Mouse (Mus musculus) hindbrain, embryonic 14.5 days (tissue): ENCODE measurements around the gene Trpc5. TPM values are rescaled to one million over a fixed set of nuclear protein-coding genes. Genes with fewer than 3 reads are reported as not detected.

ENCODE experiments used
- ATAC-seq: fragments of 200-750 bp; cut with Nextera tagmentation; 2 replicates; pipeline ENCODE4 v1.8.0; 2017; ENCODE audit warnings: moderate number of reproducible peaks, mild to moderate bottlenecking, moderate TSS enrichment, moderate library complexity; ENCODE audit not compliant: low FRiP score
- DNase-seq: peaks from one replicate; pipeline ENCODE4 v3.0.0-alpha.2; 2015; ENCODE audit warnings: low spot score
- H3K27ac ChIP-seq: fragments of 300-500 bp; sonication (generic); 2 replicates; pipeline ENCODE4 v1.5.1; 2014; ENCODE audit warnings: mild to moderate bottlenecking, moderate library complexity
- H3K27me3 ChIP-seq: fragments of 300-500 bp; sonication (generic); 2 replicates; pipeline ENCODE4 v1.6.1; 2014; ENCODE audit warnings: mild to moderate bottlenecking, low read length, mixed read lengths; ENCODE audit not compliant: control insufficient read depth, insufficient read depth
- H3K36me3 ChIP-seq: fragments of 300-500 bp; sonication (generic); replicated peaks from 2 replicates; pipeline ENCODE4 v1.6.1; 2014; ENCODE audit not compliant: control insufficient read depth, insufficient read depth
- H3K4me1 ChIP-seq: fragments of 300-500 bp; sonication (generic); replicated peaks from 2 replicates; pipeline ENCODE4 v1.6.1; 2014; ENCODE audit warnings: antibody characterized with exemption, low read length, mixed read lengths; ENCODE audit not compliant: control insufficient read depth, insufficient read depth
- H3K4me2 ChIP-seq: fragments of 300-500 bp; sonication (generic); replicated peaks from 2 replicates; pipeline ENCODE4 v1.6.1; 2014; ENCODE audit warnings: mild to moderate bottlenecking, moderate library complexity
- H3K4me3 ChIP-seq: fragments of 300-500 bp; sonication (generic); replicated peaks from 2 replicates; pipeline ENCODE4 v1.5.1; 2014; ENCODE audit warnings: mild to moderate bottlenecking, low read length
- H3K9ac ChIP-seq: fragments of 300-500 bp; sonication (generic); 2 replicates; pipeline ENCODE4 v1.6.1; 2014
- H3K9me3 ChIP-seq: fragments of 300-500 bp; sonication (generic); 2 replicates; pipeline ENCODE4 v1.6.1; 2016; ENCODE audit warnings: low read length; ENCODE audit not compliant: control insufficient read depth
- WGBS: fragments of 180-500 bp; shearing (Covaris S2); extraction: QIAGEN DNeasy Blood & Tissue Kit; methylation state at CpG from one replicate; pipeline ENCODE4 v1.1.7; 2014; 5-methylcytosine and 5-hydroxymethylcytosine counted together
- polyA plus RNA-seq: library from polyadenylated mRNA; unstranded; fragments of >200 nt; fragmentation: Nextera tagmentation; extraction: Ambion mirVana; gene quantifications from 2 replicates; pipeline ENCODE4 v1.2.1, GENCODE M21; 2014

Gene Trpc5
- polyA plus RNA-seq, 1 experiment from 2014 or later = 4.8 TPM

DNA sequence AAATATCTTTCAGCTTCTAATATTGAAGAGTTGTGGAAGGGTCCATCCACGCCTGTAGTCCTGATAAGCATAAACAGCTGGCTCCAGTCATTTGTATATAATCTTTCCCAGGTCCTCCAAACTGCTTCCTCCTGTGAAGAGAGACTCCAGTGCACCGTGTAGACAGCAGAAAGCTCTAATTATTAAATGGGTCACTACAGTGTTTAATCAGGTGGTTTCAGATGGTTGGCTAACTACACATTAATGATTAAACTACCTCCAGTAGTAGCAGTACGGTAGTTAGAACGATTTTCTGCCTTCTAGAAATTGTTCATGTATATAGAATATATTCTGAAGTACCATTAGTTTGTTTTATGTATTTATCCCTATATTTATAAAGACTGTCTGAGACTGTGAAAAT lies 75.2 kb downstream of the Trpc5 start:
- no peaks in the 10 kb centered on the region for H3K4me1 ChIP-seq
- 77% methylated on average over 4 of the region's 4 CpGs for WGBS

DNA sequence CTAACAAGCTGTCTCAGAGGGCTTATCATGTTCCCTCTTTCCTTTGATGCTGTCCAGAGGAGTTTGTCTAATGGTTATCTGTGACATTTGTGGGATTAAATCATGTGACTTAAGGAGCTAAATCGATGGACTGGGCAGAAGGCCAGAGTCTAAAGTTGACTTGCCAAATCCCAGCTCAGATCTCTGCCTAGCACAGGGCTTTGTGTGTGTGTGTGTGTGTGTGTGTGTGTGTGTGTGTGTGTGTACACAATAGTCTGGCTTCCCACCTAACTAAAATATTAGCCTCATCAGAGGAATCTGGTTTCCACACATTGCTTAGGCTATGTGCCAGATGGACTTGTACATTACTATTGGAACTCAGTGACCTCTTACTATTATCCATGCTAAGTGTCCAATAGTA lies 151.5 kb downstream of the Trpc5 start:
- Histone ChIP-seq H3K27ac (no peak overlapping the region), H3K9me3 (no peaks in the 10 kb centered on the region), H3K4me3 (no peak overlapping the region), H3K4me1 (no peaks in the 10 kb centered on the region), H3K27me3 (no peaks in the 10 kb centered on the region), H3K36me3 (no peaks in the 10 kb centered on the region), H3K9ac (no peak overlapping the region), H3K4me2 (no peak overlapping the region)
- ATAC-seq (no peak), DNase-seq (no peak)
- 42% methylated on average over 1 of the region's 1 CpGs for WGBS

More for the DNA sequence above, 75.2 kb downstream of the Trpc5 start:
- H3K36me3 ChIP-seq = no peaks in the 10 kb centered on the region
- no peaks in the 10 kb centered on the region for H3K9me3 ChIP-seq
- no peak overlapping the region for H3K27ac ChIP-seq
- H3K4me2 ChIP-seq = no peak overlapping the region
- ATAC-seq (no peak), DNase-seq (no peak)
- no peaks in the 10 kb centered on the region for H3K27me3 ChIP-seq
- H3K4me3 ChIP-seq = no peak overlapping the region
- no peak overlapping the region for H3K9ac ChIP-seq

DNA sequence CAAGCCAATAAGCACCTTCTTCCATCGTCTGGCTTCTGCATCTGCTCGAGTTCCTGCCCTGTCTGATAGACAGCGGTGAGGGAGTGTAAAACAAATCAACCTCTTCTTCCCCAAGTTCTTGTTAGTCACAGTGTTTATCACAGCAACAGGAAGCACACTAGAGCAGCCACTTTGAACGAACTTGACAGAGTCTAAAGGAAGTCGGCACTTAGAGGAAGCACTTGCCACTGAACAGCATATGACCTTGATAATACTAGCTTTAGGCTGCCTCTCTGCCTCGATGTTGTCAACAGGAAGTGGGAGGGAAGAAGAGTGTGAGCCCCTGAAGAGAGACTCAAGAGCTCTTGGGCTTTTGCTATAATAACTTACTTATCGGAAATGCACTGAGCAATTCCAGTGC lies 161.9 kb downstream of the Trpc5 start:
- H3K27me3 ChIP-seq = no peaks in the 10 kb centered on the region
- H3K27ac ChIP-seq = no peak overlapping the region
- no peak overlapping the region for H3K4me2 ChIP-seq
- no peak overlapping the region for H3K9ac ChIP-seq
- no peaks in the 10 kb centered on the region for H3K4me1 ChIP-seq
- no peaks in the 10 kb centered on the region for H3K9me3 ChIP-seq
- 82% methylated on average over 7 of the region's 7 CpGs for WGBS
- no peaks in the 10 kb centered on the region for H3K36me3 ChIP-seq
- DNase-seq (no peak), ATAC-seq (no peak)
- H3K4me3 ChIP-seq = no peak overlapping the region

DNA sequence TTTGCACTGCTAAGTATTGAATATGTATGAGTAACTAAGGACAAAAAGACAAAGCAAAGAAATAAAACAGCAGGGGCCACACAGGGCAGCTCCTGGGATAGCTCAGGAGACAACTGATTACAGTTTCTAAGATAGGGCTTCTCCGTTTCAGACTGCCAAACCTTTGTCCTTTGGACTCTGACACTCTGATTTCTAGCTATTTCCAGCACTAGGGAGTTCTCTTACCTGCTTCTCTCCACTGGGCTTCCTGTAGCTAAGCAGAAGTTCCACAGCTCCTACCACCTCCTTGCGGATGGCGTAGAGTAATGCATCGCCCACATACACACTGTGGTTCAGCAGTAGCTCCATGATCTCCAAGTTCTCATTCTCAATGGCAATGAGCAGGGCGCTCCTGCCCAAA lies 164.7 kb downstream of the Trpc5 start:
- Histone ChIP-seq H3K27ac (no peak overlapping the region), H3K4me3 (no peak overlapping the region), H3K9ac (no peak overlapping the region), H3K9me3 (no peaks in the 10 kb centered on the region), H3K27me3 (no peaks in the 10 kb centered on the region), H3K4me1 (no peaks in the 10 kb centered on the region), H3K4me2 (no peak overlapping the region), H3K36me3 (no peaks in the 10 kb centered on the region)
- ATAC-seq (no peak), DNase-seq (no peak)
- WGBS = 74% methylated on average over 5 of the region's 5 CpGs

DNA sequence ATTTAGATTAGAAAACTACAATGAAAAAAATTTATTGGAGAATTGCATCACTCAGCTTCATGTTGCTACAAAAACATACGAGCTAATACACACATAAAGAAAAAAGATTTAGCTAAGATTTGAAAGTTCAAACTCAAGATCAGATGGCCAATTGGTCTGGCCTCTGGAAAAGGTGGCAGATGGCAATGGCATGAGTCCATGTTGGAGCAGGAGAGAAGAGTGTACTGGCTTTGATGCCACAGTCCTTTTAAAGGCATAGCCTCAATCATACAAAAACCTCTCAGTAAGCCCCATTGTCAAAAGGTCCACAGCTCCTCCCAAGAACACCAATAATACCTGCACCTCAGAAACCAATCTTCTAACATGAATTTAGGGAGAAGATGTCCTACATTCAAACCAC lies 196.6 kb downstream of the Trpc5 start:
- no peaks in the 10 kb centered on the region for H3K27me3 ChIP-seq
- no peaks in the 10 kb centered on the region for H3K36me3 ChIP-seq
- WGBS = 83% methylated on average over 1 of the region's 1 CpGs
- ATAC-seq = no peak
- H3K9me3 ChIP-seq = no peaks in the 10 kb centered on the region
- H3K4me3 ChIP-seq = no peak overlapping the region
- no peak for DNase-seq
- H3K4me2 ChIP-seq = no peak overlapping the region
- no peaks in the 10 kb centered on the region for H3K4me1 ChIP-seq
- H3K9ac ChIP-seq = no peak overlapping the region
- H3K27ac ChIP-seq = no peak overlapping the region

DNA sequence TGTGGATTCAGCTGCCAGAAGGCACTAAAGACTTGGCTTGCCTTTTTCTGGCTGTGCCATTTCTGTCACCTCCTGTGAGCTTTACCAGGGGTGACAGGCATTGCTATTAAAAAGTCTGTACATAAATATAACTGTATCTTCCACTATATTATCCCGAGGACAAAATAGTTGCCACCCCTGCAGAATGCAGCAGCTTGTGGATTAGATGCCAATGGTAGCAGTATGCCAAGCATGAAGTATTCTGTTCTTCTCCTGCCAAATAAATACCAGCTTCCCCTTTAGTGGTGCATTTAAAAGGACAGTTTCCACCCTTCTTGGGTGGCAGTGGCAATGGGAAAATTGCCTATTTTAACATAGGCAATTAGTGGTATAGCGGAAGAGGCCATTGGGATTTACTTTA lies 223.6 kb downstream of the Trpc5 start:
- ATAC-seq (no peak), DNase-seq (no peak)
- 0 out of 2 replicates have a peak, but pooled peaks cover 5% of the 10 kb centered on the region for H3K27me3 ChIP-seq
- H3K36me3 ChIP-seq = no peaks in the 10 kb centered on the region
- H3K4me3 ChIP-seq = no peak overlapping the region
- no peak overlapping the region for H3K27ac ChIP-seq
- no peak overlapping the region for H3K9ac ChIP-seq
- 89% methylated on average over 2 of the region's 2 CpGs for WGBS
- no peak overlapping the region for H3K4me2 ChIP-seq
- H3K9me3 ChIP-seq = no peaks in the 10 kb centered on the region
- no peaks in the 10 kb centered on the region for H3K4me1 ChIP-seq

DNA sequence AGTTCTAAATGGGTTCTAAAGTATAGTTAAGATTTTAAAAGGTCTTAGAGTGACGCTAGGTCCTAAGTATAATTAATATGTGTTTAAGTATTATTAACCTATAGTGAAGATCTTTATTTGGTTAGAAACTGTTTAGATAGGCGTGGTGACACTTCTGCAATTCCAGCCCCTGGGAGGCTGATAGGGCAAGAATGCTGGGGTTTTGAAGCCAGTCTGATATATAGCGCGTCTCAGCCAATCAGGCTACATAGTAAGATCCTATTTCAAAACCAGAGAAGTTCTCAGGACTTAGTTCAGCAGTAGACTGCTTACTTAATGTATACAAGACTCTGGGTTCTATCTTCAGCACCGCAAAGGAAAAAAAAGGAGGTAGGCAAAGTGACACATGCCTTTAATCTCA lies 231.7 kb downstream of the Trpc5 start, which contains the start of gene Trpc5os:
TSS of gene Trpc5os (plus strand) at position 301 of the 400 bp plus-strand sequence.
- H3K27me3 ChIP-seq = no peaks in the 10 kb centered on the region
- ATAC-seq (no peak), DNase-seq (no peak)
- no peaks in the 10 kb centered on the region for H3K36me3 ChIP-seq
- no peaks in the 10 kb centered on the region for H3K4me1 ChIP-seq
- H3K9me3 ChIP-seq = no peaks in the 10 kb centered on the region
- H3K4me2 ChIP-seq = no peak within 1 kb of the TSS
- 87% methylated on average over 5 of the region's 5 CpGs for WGBS
- H3K4me3 ChIP-seq = no peak within 1 kb of the TSS
- H3K27ac ChIP-seq = no peak within 1 kb of the TSS
- H3K9ac ChIP-seq = no peak within 1 kb of the TSS

DNA sequence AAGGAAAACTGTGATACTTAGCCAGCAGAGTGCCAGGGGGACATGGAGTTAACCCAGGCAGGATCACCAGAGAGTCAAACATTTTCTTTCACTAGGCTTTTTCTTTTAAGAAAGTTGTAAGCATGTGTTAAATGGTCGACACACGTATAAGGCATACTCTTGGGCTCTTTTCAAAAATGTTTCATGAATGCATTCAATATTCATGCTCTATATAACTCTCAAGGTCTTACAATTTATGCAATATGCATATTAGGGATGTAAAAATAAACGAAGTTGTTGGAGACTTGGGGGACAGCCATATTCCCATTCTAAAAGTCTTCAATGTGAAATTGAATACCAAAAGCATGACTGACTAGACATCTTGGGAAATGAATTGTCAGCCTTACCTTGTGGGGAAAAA lies 264.1 kb downstream of the Trpc5 start:
- 86% methylated on average over 3 of the region's 3 CpGs for WGBS

DNA sequence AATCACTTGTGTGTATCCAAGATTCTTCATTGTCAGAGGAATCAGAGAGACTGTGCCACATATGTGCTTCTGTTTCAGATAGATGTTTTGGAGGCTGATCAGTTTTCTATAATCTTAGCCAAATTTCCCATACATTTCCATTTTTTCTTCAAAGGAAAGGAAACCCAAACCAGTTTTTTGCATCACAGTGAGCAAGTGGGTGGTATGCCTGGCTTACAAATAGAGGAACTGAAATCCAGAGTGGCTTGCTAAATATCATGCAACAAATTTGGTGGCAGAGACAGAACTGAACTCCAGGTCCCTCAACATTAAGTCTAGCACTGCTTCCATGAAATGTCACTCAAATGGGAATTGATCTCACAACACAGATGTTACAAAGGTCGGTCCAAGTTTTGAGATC lies 266.9 kb downstream of the Trpc5 start:
- 88% methylated on average over 1 of the region's 1 CpGs for WGBS
- Histone ChIP-seq H3K9me3 (no peaks in the 10 kb centered on the region), H3K4me1 (no peaks in the 10 kb centered on the region), H3K4me2 (no peak overlapping the region), H3K9ac (no peak overlapping the region), H3K36me3 (no peaks in the 10 kb centered on the region), H3K27me3 (no peaks in the 10 kb centered on the region; the same call in 1 of the 2 replicates), H3K27ac (no peak overlapping the region), H3K4me3 (no peak overlapping the region)
- ATAC-seq (no peak), DNase-seq (no peak)

More for the DNA sequence above, 264.1 kb downstream of the Trpc5 start:
- DNase-seq (no peak), ATAC-seq (no peak)
- no peaks in the 10 kb centered on the region; the same call in 1 of the 2 replicates for H3K27me3 ChIP-seq
- no peak overlapping the region for H3K4me2 ChIP-seq
- H3K36me3 ChIP-seq = no peaks in the 10 kb centered on the region
- H3K9me3 ChIP-seq = no peaks in the 10 kb centered on the region
- H3K27ac ChIP-seq = no peak overlapping the region
- H3K4me3 ChIP-seq = no peak overlapping the region
- H3K9ac ChIP-seq = no peak overlapping the region
- no peaks in the 10 kb centered on the region for H3K4me1 ChIP-seq

DNA sequence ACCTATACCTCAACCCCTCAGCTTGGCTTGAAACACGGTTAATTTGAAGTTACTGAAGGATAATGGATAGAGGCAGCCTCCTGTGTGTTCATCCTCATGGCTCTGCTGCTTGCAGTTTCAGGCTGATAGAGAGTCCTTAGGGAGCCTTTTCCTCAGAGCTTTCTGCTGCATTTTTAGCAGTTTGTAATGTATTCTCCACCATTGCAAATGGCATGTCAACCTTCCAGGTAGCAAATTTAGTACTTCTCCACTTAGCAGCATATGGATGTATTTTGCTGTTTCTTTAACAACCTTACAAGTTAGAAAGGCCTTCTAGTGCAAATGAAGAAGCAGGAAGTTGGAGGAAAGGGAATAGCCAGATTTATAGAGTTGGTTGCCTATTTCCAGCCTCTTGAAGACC lies 267.7 kb downstream of the Trpc5 start:
- H3K4me1 ChIP-seq = no peaks in the 10 kb centered on the region
- ATAC-seq = no peak

More for the DNA sequence above, 267.7 kb downstream of the Trpc5 start:
- Histone ChIP-seq H3K4me2 (no peak overlapping the region), H3K9ac (no peak overlapping the region), H3K4me3 (no peak overlapping the region), H3K36me3 (no peaks in the 10 kb centered on the region), H3K9me3 (no peaks in the 10 kb centered on the region), H3K27me3 (no peaks in the 10 kb centered on the region; the same call in 1 of the 2 replicates), H3K27ac (no peak overlapping the region)
- 43% methylated on average over 1 of the region's 1 CpGs for WGBS
- no peak for DNase-seq
